Mouse (Mus musculus) adrenal gland, adult 2 months (tissue): ENCODE results near the gene Tssk2. TPM values are rescaled to one million over a fixed set of nuclear protein-coding genes. Genes with fewer than 3 reads are reported as not detected.
A peak's percentile ranks its signal among the peaks of the same experiment; 100 is the strongest.

Experiments
- DNase-seq: peaks from one replicate; pipeline ENCODE4 v3.0.0; 2021
- long read RNA-seq: library from polyadenylated mRNA; stranded (forward); transcript quantifications from one replicate; pipeline ENCODE4 v2.0.0, GENCODE M21; 2021
- polyA plus RNA-seq: library from polyadenylated mRNA; depleted of rRNA; stranded (reverse); fragments of >200 nt; gene quantifications from 2 replicates; pipeline ENCODE4 v1.2.3, GENCODE M21; 2012; rRNA removed
- total RNA-seq, 2 experiments: library from RNA; stranded (reverse); gene quantifications; 2 replicates each; pipeline ENCODE4 v1.2.3; 2021

The Tssk2 gene
- total RNA-seq (not detected), polyA plus RNA-seq (not detected in 2 replicates)
- long read RNA-seq: 0 reads

DNA sequence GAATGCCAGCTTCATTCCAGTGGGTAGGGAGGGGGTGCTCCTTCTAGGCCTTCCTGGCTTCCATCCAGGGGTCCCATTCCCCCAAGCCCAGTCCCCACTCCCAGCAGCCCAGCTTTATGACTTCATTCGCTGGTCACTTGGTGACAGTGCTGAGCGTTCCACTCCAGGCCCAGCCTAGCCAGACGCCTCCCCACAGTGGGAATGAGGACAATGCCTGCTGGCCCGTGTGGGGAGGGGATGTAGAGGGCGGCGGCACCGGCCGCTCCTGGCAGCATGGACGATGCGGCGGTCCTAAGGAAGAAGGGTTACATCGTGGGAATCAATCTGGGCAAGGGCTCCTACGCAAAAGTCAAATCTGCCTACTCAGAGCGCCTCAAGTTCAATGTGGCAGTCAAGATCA, at the start of gene Tssk2, which contains the start of gene Dgcr2:
TSS of gene Tssk2 (plus strand) at position 176 of the 400 bp plus-strand sequence.
TSS of gene Dgcr2 (minus strand) at position 101 of the 400 bp plus-strand sequence.
- no peak for DNase-seq

GRCm38 (mm10) chr16:17848928-17849327, 49.5 kb upstream of the Tssk2 start:
- peak; percentile 18 for DNase-seq

- no peak for DNase-seq
These were observed 49.0 kb upstream of the Tssk2 start for GRCm38 (mm10) chr16:17849486-17849885.

- DNase-seq: no peak
These were observed 47.1 kb upstream of the Tssk2 start for GRCm38 (mm10) chr16:17851331-17851730.

- DNase-seq: no peak
These were observed 46.6 kb upstream of the Tssk2 start for GRCm38 (mm10) chr16:17851860-17852259.

DNA sequence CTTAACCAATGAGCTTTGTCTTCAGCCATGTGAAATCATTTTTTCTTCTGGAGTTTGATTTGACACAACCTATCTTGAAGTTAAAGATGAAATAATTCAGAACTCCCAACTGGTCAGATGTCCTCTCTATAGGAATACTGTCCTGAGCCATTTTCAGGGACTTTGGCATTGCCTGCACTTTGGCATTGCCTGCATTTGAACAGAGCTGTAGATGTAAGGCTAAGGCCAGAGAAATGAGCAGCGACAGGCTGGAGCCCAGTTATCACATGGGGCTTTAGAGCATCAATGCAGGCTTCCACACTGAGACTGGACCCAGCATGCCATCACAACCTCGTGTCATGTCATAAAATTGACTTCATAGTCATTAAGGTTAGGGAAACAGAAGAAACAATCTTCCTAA, 45.2 kb upstream of the Tssk2 start:
- no peak for DNase-seq

GRCm38 (mm10) chr16:17857157-17857556, 41.3 kb upstream of the Tssk2 start:
- DNase-seq: no peak

DNA sequence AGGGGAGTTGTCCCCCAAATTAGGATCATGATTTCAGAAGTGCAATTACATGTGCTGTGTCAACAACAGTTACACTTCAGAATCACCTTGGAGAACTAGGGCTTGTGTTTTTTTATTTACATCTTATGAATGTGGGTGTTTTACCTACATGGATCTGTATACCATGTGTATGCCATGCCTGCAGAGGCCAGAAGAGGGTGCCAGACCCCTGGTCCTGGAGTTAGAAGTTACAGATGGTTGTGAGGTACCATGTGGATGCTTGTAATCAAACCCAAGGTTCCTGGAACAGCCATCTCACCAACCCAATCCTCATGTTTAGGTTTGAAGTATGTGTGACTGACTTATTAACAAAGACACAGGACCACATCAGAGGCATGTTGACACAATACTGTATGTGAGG, 39.8 kb upstream of the Tssk2 start:
- no peak for DNase-seq

DNA sequence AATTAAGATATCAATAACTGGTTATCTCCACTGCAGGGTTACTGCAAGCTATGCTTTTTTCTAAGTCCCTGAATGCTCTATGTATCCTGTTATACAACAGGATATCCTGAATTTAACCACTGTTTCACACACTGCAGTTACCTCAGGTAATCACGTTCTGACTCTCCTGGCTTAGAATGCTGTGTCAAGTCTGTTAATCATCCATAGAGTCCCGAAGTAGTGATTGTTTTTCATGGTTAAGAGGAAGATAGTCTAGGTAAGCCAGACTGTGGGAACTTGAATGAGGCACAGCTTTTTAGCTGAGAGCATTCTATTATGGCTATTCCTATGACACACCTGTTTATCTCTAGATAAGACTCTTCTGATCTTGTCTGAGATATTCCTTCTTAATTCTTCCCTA, 33.1 kb upstream of the Tssk2 start:
- no peak for DNase-seq

- no peak for DNase-seq
These were observed 32.7 kb upstream of the Tssk2 start for GRCm38 (mm10) chr16:17865770-17866169.

DNA sequence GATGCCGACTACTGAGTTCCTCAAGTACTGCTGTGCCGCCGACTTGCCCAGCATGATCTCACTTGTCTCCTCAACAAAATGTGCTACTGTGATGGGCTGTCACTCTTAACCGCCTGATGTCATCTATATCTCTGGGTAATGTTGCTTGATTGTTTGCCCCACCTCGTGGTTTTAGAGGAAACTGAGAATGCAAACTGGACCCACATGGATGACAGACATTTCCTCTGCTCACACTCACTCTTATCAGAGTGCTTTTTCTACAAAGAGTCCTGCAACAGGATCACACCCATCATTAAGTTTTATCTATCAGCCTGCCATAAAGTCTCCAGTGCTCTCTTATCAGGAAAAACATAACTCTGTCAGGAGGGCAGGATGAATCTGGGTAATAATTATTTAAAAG, 27.2 kb upstream of the Tssk2 start:
- no peak for DNase-seq

GRCm38 (mm10) chr16:17872995-17873394, 25.4 kb upstream of the Tssk2 start:
- DNase-seq: no peak

GRCm38 (mm10) chr16:17875174-17875573, 23.3 kb upstream of the Tssk2 start:
- DNase-seq: no peak

DNA sequence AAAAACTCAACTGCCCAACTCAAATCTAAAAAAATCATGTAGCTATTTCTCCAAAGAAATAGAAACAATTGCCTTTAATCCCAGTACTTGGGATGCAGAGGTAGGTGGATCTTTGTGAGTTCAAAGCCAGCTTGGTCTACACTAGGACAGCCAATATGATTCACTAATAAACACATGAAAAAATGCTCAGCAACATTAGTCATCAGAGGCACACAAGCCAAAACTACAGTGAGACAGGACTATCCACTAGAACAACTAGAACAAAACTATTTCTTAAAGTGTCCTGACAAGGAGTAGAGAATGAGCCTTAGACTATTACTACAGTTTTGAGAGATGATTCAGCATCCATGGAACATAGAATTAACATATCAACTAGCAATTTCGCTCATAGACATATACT, 22.3 kb upstream of the Tssk2 start:
- DNase-seq: no peak

DNA sequence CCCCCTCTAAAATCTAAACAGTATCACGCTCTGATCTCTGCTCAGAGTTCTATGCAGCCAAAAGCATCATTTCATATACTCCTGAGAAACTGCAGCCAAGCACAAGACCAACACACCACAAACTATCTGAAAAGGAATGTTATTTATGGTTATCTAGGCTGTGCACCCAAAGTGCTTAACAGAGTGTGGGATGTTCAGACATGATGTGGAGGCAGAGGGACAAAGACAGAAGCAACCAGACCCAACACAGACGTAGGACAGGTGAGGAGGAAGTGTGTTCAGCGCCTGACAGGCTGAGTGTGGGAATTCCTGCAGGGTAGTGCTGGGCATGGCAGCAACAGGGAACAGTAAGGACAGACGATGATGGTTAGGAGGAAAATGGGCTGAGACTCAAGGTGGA, 18.9 kb upstream of the Tssk2 start:
- no peak for DNase-seq

DNA sequence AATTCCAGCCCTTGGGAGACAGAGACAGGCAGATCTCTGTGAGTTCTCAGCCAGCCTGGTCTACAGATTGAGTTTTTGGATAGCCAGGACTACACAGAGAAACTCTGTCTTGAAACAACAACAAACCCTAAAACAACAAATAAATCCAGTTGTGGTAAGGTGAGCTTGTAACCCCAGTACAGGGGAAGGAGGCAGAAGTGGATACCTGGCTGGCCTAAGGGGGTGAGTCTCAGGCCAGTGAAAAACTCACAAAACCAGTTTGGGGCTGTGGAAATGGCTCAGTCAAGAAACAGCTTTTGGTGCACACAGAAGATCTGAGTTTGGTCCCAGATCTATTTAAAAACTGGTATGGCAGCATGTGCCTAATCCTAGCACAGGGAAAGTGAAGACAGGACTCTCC, 16.2 kb upstream of the Tssk2 start:
- DNase-seq: no peak

DNA sequence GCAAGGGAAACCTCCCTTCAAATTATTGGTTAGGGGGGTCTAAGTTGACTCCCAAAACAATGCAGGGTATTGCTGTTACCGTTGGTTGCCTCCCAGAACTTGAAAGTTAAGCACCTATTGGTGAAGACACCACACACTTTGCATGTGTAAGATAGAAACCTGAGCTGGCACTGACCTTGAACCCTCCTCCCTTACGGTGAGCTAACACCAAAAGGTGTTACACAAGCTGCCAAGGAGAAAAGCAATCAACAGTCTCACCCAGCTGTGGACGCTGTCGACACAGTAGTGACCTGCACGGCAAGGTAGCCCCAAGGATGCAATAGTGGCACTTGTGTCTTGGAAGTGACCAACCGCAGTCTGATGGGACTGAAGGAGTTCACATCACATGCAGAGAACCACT, 14.3 kb upstream of the Tssk2 start:
- no peak for DNase-seq

DNA sequence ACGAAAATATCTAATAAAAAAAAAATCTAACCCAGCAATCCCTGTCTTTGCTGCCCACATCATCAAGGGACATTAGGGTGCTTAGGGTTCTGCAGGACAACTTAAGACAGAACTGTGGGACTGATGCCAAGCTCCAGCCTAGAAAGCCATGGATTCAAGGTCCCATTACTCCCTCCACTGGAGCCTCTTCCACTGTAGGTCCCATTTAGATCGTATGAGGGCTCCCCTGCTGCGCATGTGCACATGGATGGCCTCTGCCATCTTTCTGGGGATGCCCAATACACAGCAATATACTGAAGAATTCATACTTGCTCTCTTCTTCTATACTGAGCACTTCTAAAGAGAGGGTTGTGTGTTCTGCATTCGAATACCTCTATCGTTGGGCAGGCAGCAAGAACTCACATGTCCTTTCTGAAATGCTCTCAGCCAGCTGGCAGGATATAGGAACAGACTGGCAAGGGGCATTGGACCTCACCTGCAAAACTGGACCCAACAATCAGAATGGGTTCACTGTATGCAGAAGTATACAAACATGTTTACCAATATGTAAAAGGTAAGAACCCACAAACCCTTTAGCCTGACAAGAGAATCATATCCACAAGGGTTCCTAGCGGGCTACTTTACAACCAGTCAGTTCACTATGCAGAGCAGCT, 8.6 kb upstream of the Tssk2 start:
- no peak for DNase-seq

GRCm38 (mm10) chr16:17890342-17890727, 8.1 kb upstream of the Tssk2 start:
- DNase-seq: no peak

DNA sequence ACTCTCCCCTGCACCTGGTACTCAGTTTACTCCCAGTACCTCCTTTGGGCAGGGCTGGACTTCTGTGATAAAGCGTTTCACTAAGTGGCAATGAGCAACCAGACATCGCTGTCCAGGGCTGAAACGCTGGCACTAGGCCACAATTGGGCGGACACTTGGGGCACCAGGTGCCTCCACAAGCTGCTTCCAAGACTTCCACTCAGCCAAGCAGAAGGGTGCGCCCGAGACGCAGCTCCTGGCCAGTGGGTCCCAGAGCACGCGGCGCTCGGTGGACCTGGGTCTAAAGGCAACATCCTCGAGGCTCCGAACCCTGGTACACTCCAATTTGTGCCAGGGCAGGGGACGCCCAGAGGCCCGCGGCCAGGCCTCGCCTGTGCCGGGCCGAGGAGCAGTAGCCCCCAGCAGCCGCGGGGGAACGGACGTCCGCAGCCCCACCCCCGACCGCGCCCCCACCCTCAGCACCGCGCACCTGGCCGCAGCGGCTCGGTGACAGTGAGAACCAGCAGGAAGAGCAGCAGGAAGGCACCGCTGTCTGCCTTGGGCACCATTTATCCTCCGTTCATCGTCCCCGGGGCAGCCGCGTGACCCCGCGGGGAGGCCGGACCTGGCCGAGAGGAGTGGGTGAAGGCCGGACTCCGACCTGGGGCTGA, 7.4 kb upstream of the Tssk2 start:
- peak; percentile 90 for DNase-seq

DNA sequence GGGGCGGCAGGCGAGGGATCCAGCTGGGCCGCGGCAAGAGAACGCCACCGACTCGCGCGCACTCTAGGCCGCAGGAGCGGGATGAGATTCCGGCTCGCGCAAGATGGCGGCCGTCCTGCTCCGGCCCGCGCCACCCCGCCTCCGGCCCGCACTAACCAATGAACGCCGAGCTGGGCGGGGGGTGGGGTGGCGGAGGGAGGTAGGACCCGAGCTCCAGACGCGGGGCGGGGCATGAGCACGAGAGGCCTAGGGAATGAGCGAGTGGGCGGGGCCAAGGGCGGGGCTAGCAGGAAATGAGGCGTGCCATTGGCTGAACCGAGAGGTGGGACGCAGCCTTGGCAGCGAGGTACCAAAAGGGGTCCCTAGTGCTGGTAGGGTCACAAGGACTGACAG, 6.9 kb upstream of the Tssk2 start, which contains the start of gene Gm20518:
TSS of gene Gm20518 (minus strand) at position 105 of the 393 bp plus-strand sequence.
- DNase-seq: peak; percentile 99

- peak; percentile 34 for DNase-seq
These were observed 5.8 kb upstream of the Tssk2 start for GRCm38 (mm10) chr16:17892606-17893005.

- no peak for DNase-seq
These were observed 4.5 kb upstream of the Tssk2 start, which contains the start of gene Tssk1 for GRCm38 (mm10) chr16:17893923-17894322. TSS of gene Tssk1 (plus strand) at chr16:17894223.

DNA sequence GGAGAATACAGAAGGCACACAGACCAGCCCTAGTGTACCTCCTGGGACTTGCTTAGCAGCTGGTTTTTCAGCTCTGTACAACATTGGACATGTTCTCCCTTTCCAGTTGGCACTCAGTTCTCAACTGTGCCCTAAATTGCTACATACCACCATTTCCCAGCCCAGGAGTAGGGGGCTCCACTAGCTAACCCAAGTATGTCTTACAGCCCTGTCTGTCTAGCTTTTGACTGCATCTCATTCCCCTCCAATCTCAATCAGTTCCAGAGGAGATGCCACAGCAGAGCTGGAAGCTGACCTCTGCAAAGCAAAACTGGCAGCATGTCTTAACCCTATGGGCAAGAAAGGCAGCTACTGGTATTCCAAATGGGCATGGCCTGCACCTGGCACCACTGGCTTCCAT, 2.3 kb upstream of the Tssk2 start:
- no peak for DNase-seq
